Mouse (Mus musculus): ENCODE data around the gene 1700025C18Rik. TPM values are rescaled to one million over a fixed set of nuclear protein-coding genes. Genes with fewer than 3 reads are reported as not detected.

1700025C18Rik gene
- total and polyA plus RNA-seq, 3 experiments: not detected

DNA sequence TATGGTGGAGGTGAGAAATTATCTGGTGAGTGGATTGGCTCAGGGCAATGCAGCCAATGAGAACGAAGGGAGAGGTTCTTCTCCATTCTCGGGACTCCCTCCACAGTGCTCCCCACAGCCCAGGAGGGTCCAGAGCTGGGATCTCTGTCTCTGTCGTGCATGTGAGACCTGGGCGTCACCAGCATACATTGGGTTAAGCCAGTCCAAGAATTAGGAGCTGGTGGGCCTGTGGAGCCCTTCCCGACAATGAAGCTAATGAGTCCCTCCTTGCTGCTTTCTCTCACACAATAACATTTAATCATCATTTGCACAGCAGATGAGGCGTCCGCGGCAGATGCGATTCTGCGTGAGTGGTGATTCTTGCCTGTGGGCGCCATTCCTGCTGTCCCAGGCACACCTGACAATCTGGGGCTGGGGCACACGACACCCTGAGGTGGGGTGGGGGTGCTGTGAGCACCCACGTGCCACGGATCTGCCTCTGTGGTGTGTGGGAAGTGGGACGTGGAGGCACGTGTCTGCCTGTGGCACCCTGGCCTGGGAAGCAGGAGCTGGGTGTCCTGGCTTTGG, 15.0 kb upstream of the 1700025C18Rik start:
- H3K9ac ChIP-seq (ENCODE audit: control insufficient read depth, low read depth, low read length, poor library complexity, severe bottlenecking): no peak overlapping the region
- TF ChIP-seq CTCF (IDR thresholded peaks at IDR 0.05 in 2 of 3, conservative IDR thresholded peaks at IDR 0.05 in 1 of 3; ENCODE audit: control insufficient read depth in 1 of 3, insufficient read depth in 1 of 3, low read depth in 2 of 3, low read length in 3 of 3, poor library complexity in 1 of 3, severe bottlenecking in 1 of 3) (no peak), TBP (IDR thresholded peaks at IDR 0.05; ENCODE audit: low read depth, low read length) (no peak), ZMIZ1 (IDR thresholded peaks at IDR 0.05; ENCODE audit: low read depth, low read length) (no peak), GABPA (IDR thresholded peaks at IDR 0.05; ENCODE audit: low read depth, low read length) (no peak), CHD2 (IDR thresholded peaks at IDR 0.05; ENCODE audit: low read length) (no peak), NRF1 (IDR thresholded peaks at IDR 0.05; ENCODE audit: insufficient read depth, low read depth, low read length, poor library complexity, severe bottlenecking) (no peak), MYC (IDR thresholded peaks at IDR 0.05; ENCODE audit: low read depth, low read length) (no peak), CHD1 (IDR thresholded peaks at IDR 0.05; ENCODE audit: low read depth, low read length) (no peak), ZKSCAN1 (IDR thresholded peaks at IDR 0.05; ENCODE audit: low read depth, low read length) (no peak), POLR2AphosphoS2 (IDR thresholded peaks at IDR 0.05; ENCODE audit: low read length) (no peak)
- H3K27ac ChIP-seq (ENCODE audit: control insufficient read depth, low read depth, low read length): no peak overlapping the region
- H3K27me3 ChIP-seq (ENCODE audit: control insufficient read depth in 1 of 2, insufficient read depth in 2 of 2, low read length in 2 of 2): no peaks in the 10 kb centered on the region
- DNase-seq (ENCODE audit: low read depth, low spot score): no peak
- no peaks in the 10 kb centered on the region for H3K9me3 ChIP-seq (replicated peaks; ENCODE audit: insufficient read depth, low read length)
- H3K36me3 ChIP-seq (ENCODE audit: control insufficient read depth in 1 of 2, insufficient read depth in 2 of 2, low read length in 2 of 2): no peaks in the 10 kb centered on the region
- no peak overlapping the region for H3K4me3 ChIP-seq (ENCODE audit: control insufficient read depth in 1 of 2, insufficient read depth in 1 of 2, low read depth in 2 of 2, low read length in 2 of 2)
- H3K4me1 ChIP-seq (ENCODE audit: control insufficient read depth in 1 of 2, insufficient read depth in 2 of 2, low read length in 2 of 2): no peaks in the 10 kb centered on the region
- no peaks in the 10 kb centered on the region for H3K79me2 ChIP-seq (ENCODE audit: control insufficient read depth, insufficient read depth, low read length, poor library complexity)

DNA sequence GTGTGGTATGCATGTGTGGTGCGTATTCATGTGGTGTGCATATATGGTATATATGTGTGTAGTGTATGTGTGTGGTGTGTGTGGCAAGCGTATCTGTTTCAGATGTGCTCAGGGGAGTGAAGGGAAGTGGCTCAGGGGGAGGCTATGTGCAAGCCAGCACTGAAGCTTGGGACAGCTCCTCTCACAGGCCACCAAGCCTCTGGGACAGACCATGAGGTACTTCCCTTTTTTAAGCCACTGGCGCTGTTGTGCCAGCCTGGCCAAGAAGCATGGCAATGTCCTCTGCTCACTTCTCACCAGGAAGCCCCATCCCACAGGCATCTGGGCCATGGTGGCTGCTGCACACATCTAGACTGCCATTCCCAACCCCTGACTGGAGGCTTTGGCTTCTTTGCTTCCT, 12.4 kb upstream of the 1700025C18Rik start:
- no peak overlapping the region for H3K4me3 ChIP-seq (ENCODE audit: control insufficient read depth in 1 of 2, insufficient read depth in 1 of 2, low read depth in 2 of 2, low read length in 2 of 2)
- peak; percentile 30 for DNase-seq (ENCODE audit: low read depth, low spot score)
- H3K36me3 ChIP-seq (ENCODE audit: control insufficient read depth in 1 of 2, insufficient read depth in 2 of 2, low read length in 2 of 2): no peaks in the 10 kb centered on the region
- H3K9me3 ChIP-seq (replicated peaks; ENCODE audit: insufficient read depth, low read length): no peaks in the 10 kb centered on the region
- no peaks in the 10 kb centered on the region for H3K27me3 ChIP-seq (ENCODE audit: control insufficient read depth in 1 of 2, insufficient read depth in 2 of 2, low read length in 2 of 2)
- H3K9ac ChIP-seq (ENCODE audit: control insufficient read depth, low read depth, low read length, poor library complexity, severe bottlenecking): no peak overlapping the region
- no peak overlapping the region for H3K27ac ChIP-seq (ENCODE audit: control insufficient read depth, low read depth, low read length)
- H3K79me2 ChIP-seq (ENCODE audit: control insufficient read depth, insufficient read depth, low read length, poor library complexity): no peaks in the 10 kb centered on the region
- no peak for TF ChIP-seq JUND (IDR thresholded peaks at IDR 0.05; ENCODE audit: low read depth, low read length)
- no peak for TF ChIP-seq TAL1 (IDR thresholded peaks at IDR 0.05; ENCODE audit: low read length)
- no peak for TF ChIP-seq UBTF (IDR thresholded peaks at IDR 0.05; ENCODE audit: borderline replicate concordance, insufficient read depth, low read depth, low read length)
- no peak for TF ChIP-seq CHD2 (IDR thresholded peaks at IDR 0.05; ENCODE audit: low read length)
- TF ChIP-seq HCFC1 (IDR thresholded peaks at IDR 0.05; ENCODE audit: low read depth, low read length): no peak
- H3K4me1 ChIP-seq (ENCODE audit: control insufficient read depth in 1 of 2, insufficient read depth in 2 of 2, low read length in 2 of 2): no peaks in the 10 kb centered on the region

DNA sequence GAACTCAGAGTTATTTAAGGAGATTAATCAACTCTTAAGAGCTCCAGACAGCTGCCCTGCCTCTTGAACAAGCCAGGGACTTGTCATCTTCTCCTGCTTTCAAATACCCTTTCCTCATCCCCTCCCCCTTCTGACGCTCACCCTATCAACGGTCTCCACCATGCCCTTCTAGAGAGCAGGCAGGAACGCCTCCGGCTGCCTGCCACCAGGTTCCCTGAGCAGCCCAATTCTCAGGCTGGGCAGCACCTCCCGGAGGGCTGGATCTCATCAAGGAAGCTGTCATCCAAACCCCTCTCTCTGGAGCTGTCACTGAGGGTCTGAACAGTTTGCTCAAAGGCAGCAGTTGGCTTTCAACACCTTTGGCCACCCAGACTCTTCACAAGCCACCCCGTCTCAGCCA, 10.2 kb upstream of the 1700025C18Rik start:
- no peak for TF ChIP-seq TCF12 (IDR thresholded peaks at IDR 0.05; ENCODE audit: low read depth, low read length)
- TF ChIP-seq JUND (IDR thresholded peaks at IDR 0.05; ENCODE audit: low read depth, low read length): no peak
- TF ChIP-seq BHLHE40 (IDR thresholded peaks at IDR 0.05; ENCODE audit: borderline replicate concordance, low read depth, low read length): no peak
- no peak for TF ChIP-seq HCFC1 (IDR thresholded peaks at IDR 0.05; ENCODE audit: low read depth, low read length)
- no peaks in the 10 kb centered on the region for H3K79me2 ChIP-seq (ENCODE audit: control insufficient read depth, insufficient read depth, low read length, poor library complexity)
- no peak overlapping the region for H3K4me3 ChIP-seq (ENCODE audit: control insufficient read depth in 1 of 2, insufficient read depth in 1 of 2, low read depth in 2 of 2, low read length in 2 of 2)
- H3K9me3 ChIP-seq (replicated peaks; ENCODE audit: insufficient read depth, low read length): no peaks in the 10 kb centered on the region
- H3K27ac ChIP-seq (ENCODE audit: control insufficient read depth, low read depth, low read length): no peak overlapping the region
- no peak overlapping the region for H3K9ac ChIP-seq (ENCODE audit: control insufficient read depth, low read depth, low read length, poor library complexity, severe bottlenecking)
- H3K4me1 ChIP-seq (ENCODE audit: control insufficient read depth in 1 of 2, insufficient read depth in 2 of 2, low read length in 2 of 2): no peaks in the 10 kb centered on the region
- H3K36me3 ChIP-seq (ENCODE audit: control insufficient read depth in 1 of 2, insufficient read depth in 2 of 2, low read length in 2 of 2): no peaks in the 10 kb centered on the region
- H3K27me3 ChIP-seq (ENCODE audit: control insufficient read depth in 1 of 2, insufficient read depth in 2 of 2, low read length in 2 of 2): no peaks in the 10 kb centered on the region
- no peak for DNase-seq (ENCODE audit: low read depth, low spot score)

Measured in MEL (cell line).